Mouse (Mus musculus): ENCODE data around the gene Serac1. TPM values are rescaled to one million over a fixed set of nuclear protein-coding genes. Genes with fewer than 3 reads are reported as not detected.

Gene Serac1
- polyA plus RNA-seq, 1 experiment, result 7.0 TPM

DNA sequence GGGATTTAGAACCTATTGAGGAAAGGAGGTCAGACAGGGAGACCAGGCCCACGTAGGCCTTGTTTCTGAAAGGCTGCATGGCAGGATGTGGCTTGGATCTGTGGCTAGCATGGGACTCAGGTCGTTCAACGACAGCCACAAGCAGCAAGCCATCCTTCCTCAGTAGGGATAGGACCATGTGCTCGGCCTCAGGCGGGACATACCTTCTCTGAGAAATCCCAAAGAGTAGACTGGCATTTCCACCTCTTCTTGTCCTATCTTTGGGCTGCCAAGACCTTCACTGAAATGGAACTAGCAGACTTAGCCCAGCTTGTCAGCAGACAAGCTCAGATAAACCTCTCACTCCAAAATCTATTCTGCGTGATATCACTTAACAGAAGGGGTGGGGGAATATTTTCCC lies 75.9 kb downstream of the Serac1 start:
- H3K27ac ChIP-seq (ENCODE audit: control insufficient read depth, insufficient read depth, low read length), result no peak overlapping the region
- H3K4me3 ChIP-seq (ENCODE audit: control insufficient read depth, insufficient read depth, low read length), result no peak overlapping the region
- H3K36me3 ChIP-seq (ENCODE audit: control insufficient read depth, insufficient read depth, low read length), result no peaks in the 10 kb centered on the region
- H3K27me3 ChIP-seq (ENCODE audit: control insufficient read depth, insufficient read depth, low read length), result no peaks in the 10 kb centered on the region
- whole genome bisulfite sequencing, result 43% methylated on average over 6 of the region's 6 CpGs
- H3K4me1 ChIP-seq (replicated peaks; ENCODE audit: control insufficient read depth, insufficient read depth, low read length), result peaks cover 45% of the 10 kb centered on the region
- DNase-seq, result no peak
- TF ChIP-seq POLR2A (IDR thresholded peaks at IDR 0.05; ENCODE audit: control insufficient read depth, extremely low read depth, insufficient read depth, low read length, poor library complexity) (no peak), CTCF (IDR thresholded peaks at IDR 0.05; ENCODE audit: borderline replicate concordance, control insufficient read depth, extremely low read depth, insufficient read depth, low read length, poor library complexity) (no peak)

DNA sequence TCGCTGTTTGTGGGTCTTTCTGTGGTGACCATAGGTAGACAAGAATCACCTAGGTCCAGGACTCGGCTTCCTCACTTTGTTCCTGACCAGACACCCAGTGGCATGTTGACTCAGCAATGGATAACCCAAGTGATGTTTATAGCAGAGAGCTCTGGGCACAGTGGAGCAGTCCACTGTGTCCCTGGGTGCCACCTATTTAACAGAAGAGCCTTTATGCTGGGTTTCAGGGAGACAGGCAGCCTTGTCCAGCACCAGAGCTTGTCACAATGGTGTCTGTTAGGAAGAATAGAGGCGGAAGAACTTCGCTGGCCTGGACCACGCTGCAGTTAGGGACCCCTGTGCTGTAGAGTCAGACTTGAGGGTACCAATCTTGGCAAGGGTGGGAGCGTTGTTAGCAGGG lies 77.0 kb downstream of the Serac1 start:
- Histone ChIP-seq H3K27ac (ENCODE audit: control insufficient read depth, insufficient read depth, low read length) (no peak overlapping the region), H3K4me3 (ENCODE audit: control insufficient read depth, insufficient read depth, low read length) (no peak overlapping the region)
- 94% methylated on average over 6 of the region's 6 CpGs for WGBS

DNA sequence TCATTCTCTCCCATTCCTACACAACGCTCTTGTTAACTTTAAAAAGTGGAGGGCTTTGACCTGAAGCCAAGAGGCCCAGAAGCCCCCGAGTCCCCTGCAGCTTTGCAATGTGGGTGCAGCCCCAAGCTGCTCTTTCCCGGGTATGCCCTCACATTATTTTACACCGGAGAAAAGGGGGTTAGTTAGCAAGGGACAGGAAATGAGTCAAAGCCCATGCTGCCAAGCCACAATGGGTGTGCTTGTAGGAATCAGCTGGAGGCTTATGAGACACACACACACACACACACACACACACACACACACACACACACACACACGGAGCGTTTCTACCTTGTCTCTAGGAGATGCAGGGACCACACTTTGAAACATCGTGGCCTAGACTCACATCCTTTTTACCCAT lies 77.7 kb downstream of the Serac1 start:
- no peak overlapping the region for H3K4me3 ChIP-seq (ENCODE audit: control insufficient read depth, insufficient read depth, low read length)
- no peak overlapping the region for H3K27ac ChIP-seq (ENCODE audit: control insufficient read depth, insufficient read depth, low read length)
- no peak for DNase-seq
- H3K4me1 ChIP-seq (replicated peaks; ENCODE audit: control insufficient read depth, insufficient read depth, low read length), result peaks cover 30% of the 10 kb centered on the region
- TF ChIP-seq CTCF (IDR thresholded peaks at IDR 0.05; ENCODE audit: borderline replicate concordance, control insufficient read depth, extremely low read depth, insufficient read depth, low read length, poor library complexity), result no peak
- no peak for TF ChIP-seq POLR2A (IDR thresholded peaks at IDR 0.05; ENCODE audit: control insufficient read depth, extremely low read depth, insufficient read depth, low read length, poor library complexity)
- WGBS, result 7% methylated on average over 7 of the region's 7 CpGs
- H3K36me3 ChIP-seq (ENCODE audit: control insufficient read depth, insufficient read depth, low read length), result no peaks in the 10 kb centered on the region
- H3K27me3 ChIP-seq (ENCODE audit: control insufficient read depth, insufficient read depth, low read length), result no peaks in the 10 kb centered on the region

More for the DNA sequence above, 77.0 kb downstream of the Serac1 start:
- Histone ChIP-seq H3K36me3 (ENCODE audit: control insufficient read depth, insufficient read depth, low read length) (no peaks in the 10 kb centered on the region), H3K27me3 (ENCODE audit: control insufficient read depth, insufficient read depth, low read length) (no peaks in the 10 kb centered on the region), H3K4me1 (replicated peaks; ENCODE audit: control insufficient read depth, insufficient read depth, low read length) (peaks cover 36% of the 10 kb centered on the region)
- no peak for DNase-seq
- TF ChIP-seq POLR2A (IDR thresholded peaks at IDR 0.05; ENCODE audit: control insufficient read depth, extremely low read depth, insufficient read depth, low read length, poor library complexity) (no peak), CTCF (IDR thresholded peaks at IDR 0.05; ENCODE audit: borderline replicate concordance, control insufficient read depth, extremely low read depth, insufficient read depth, low read length, poor library complexity) (no peak)

- 21% methylated on average over 6 of the region's 6 CpGs for WGBS
- no peaks in the 10 kb centered on the region for H3K36me3 ChIP-seq (ENCODE audit: control insufficient read depth, insufficient read depth, low read length)
- H3K27ac ChIP-seq (ENCODE audit: control insufficient read depth, insufficient read depth, low read length), result no peak overlapping the region
- no peak overlapping the region for H3K4me3 ChIP-seq (ENCODE audit: control insufficient read depth, insufficient read depth, low read length)
- no peaks in the 10 kb centered on the region for H3K27me3 ChIP-seq (ENCODE audit: control insufficient read depth, insufficient read depth, low read length)
- DNase-seq, result no peak
- no peak for TF ChIP-seq POLR2A (IDR thresholded peaks at IDR 0.05; ENCODE audit: control insufficient read depth, extremely low read depth, insufficient read depth, low read length, poor library complexity)
- TF ChIP-seq CTCF (IDR thresholded peaks at IDR 0.05; ENCODE audit: borderline replicate concordance, control insufficient read depth, extremely low read depth, insufficient read depth, low read length, poor library complexity), result no peak
- H3K4me1 ChIP-seq (replicated peaks; ENCODE audit: control insufficient read depth, insufficient read depth, low read length), result peaks cover 28% of the 10 kb centered on the region
These were observed 78.2 kb downstream of the Serac1 start for GRCm38 (mm10) chr17:6001389-6001788.

DNA sequence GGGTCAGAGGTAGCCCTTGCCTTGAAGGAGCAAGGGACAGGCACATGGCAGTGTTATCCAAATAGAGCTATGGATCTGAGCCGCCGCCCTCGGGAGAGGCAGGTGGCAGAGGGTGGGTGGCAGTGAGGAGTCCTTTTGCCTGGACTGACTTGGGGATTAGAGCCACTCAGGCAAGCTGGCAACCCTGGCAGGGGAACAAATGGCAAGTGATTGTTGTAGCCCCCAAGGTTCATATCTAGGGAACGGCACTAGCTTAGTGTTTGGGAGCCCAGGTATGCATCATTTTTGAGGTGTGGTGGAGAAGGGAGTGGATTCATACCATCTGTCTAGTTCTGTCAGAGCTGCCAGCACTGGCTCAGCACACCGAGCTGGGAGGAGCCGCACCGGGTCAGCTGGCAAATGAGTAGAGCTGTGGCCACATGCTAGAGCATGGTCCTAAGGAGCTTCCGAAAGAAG lies 78.6 kb downstream of the Serac1 start:
- Histone ChIP-seq H3K27ac (ENCODE audit: control insufficient read depth, insufficient read depth, low read length) (no peak overlapping the region), H3K27me3 (ENCODE audit: control insufficient read depth, insufficient read depth, low read length) (no peaks in the 10 kb centered on the region), H3K4me3 (ENCODE audit: control insufficient read depth, insufficient read depth, low read length) (no peak overlapping the region), H3K4me1 (replicated peaks; ENCODE audit: control insufficient read depth, insufficient read depth, low read length) (peaks cover 23% of the 10 kb centered on the region), H3K36me3 (ENCODE audit: control insufficient read depth, insufficient read depth, low read length) (no peaks in the 10 kb centered on the region)
- DNase-seq, result no peak
- TF ChIP-seq CTCF (IDR thresholded peaks at IDR 0.05; ENCODE audit: borderline replicate concordance, control insufficient read depth, extremely low read depth, insufficient read depth, low read length, poor library complexity), result no peak
- TF ChIP-seq POLR2A (IDR thresholded peaks at IDR 0.05; ENCODE audit: control insufficient read depth, extremely low read depth, insufficient read depth, low read length, poor library complexity), result no peak
- 77% methylated on average over 8 of the region's 8 CpGs for whole genome bisulfite sequencing

- Histone ChIP-seq H3K27ac (ENCODE audit: control insufficient read depth, insufficient read depth, low read length) (no peak overlapping the region), H3K4me1 (replicated peaks; ENCODE audit: control insufficient read depth, insufficient read depth, low read length) (peaks cover 14% of the 10 kb centered on the region), H3K4me3 (ENCODE audit: control insufficient read depth, insufficient read depth, low read length) (no peak overlapping the region), H3K36me3 (ENCODE audit: control insufficient read depth, insufficient read depth, low read length) (no peaks in the 10 kb centered on the region), H3K27me3 (ENCODE audit: control insufficient read depth, insufficient read depth, low read length) (no peaks in the 10 kb centered on the region)
- DNase-seq, result no peak
- 74% methylated on average over 5 of the region's 5 CpGs for WGBS
- TF ChIP-seq CTCF (IDR thresholded peaks at IDR 0.05; ENCODE audit: borderline replicate concordance, control insufficient read depth, extremely low read depth, insufficient read depth, low read length, poor library complexity) (no peak), POLR2A (IDR thresholded peaks at IDR 0.05; ENCODE audit: control insufficient read depth, extremely low read depth, insufficient read depth, low read length, poor library complexity) (no peak)
These were observed 80.5 kb downstream of the Serac1 start for GRCm38 (mm10) chr17:5999039-5999543.

DNA sequence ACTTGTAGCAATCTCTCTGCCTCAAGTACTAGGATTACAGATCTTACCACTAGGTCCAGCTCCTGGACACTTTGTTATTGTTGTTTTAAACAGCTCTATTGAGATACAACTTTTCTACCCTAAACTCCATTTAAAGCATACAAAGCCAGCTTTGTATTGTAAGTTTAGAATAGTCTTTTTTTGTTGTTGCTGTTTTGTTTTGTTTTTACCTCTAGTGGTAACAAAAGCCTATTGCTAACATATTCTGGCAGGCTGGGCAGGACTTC lies 81.4 kb downstream of the Serac1 start:
- Histone ChIP-seq H3K27me3 (ENCODE audit: control insufficient read depth, insufficient read depth, low read length) (no peaks in the 10 kb centered on the region), H3K4me3 (ENCODE audit: control insufficient read depth, insufficient read depth, low read length) (no peak overlapping the region), H3K27ac (ENCODE audit: control insufficient read depth, insufficient read depth, low read length) (no peak overlapping the region), H3K36me3 (ENCODE audit: control insufficient read depth, insufficient read depth, low read length) (no peaks in the 10 kb centered on the region), H3K4me1 (replicated peaks; ENCODE audit: control insufficient read depth, insufficient read depth, low read length) (peaks cover 10% of the 10 kb centered on the region)
- TF ChIP-seq POLR2A (IDR thresholded peaks at IDR 0.05; ENCODE audit: control insufficient read depth, extremely low read depth, insufficient read depth, low read length, poor library complexity), result no peak
- no peak for TF ChIP-seq CTCF (IDR thresholded peaks at IDR 0.05; ENCODE audit: borderline replicate concordance, control insufficient read depth, extremely low read depth, insufficient read depth, low read length, poor library complexity)
- no peak for DNase-seq
